Mouse (Mus musculus) embryonic stem cell, embryonic (primary cell): ENCODE measurements around the gene Dynlt1b.
"Not testable (repeated sequence)": the region's sequence is repeated elsewhere in the genome, so short reads cannot be mapped to it uniquely, and the experiment has no call there.

Experiments
- CTCF ChIA-PET, 4 experiments: fragments of 300-600 bp in 2 of 4; fragments of 350-600 bp in 2 of 4; sonication (Branson Sonifier 250); formaldehyde crosslinking; loops; one replicate each; lab custom pipeline; 2022; ENCODE audit warnings: inconsistent platforms in 2 of 4; lab: Charles Lee
- POLR2A ChIA-PET, 4 experiments: fragments of 300-600 bp in 2 of 4; fragments of 350-600 bp in 2 of 4; sonication (Branson Sonifier 250); formaldehyde crosslinking; loops; one replicate each; lab custom pipeline; 2022; ENCODE audit warnings: antibody characterized with exemption in 4 of 4, inconsistent platforms in 1 of 4; lab: Charles Lee

Dynlt1b gene

GRCm38 (mm10) chr17:6421547-6422326, 8.2 kb upstream of the Dynlt1b start:
- CTCF ChIA-PET, POLR2A ChIA-PET: not testable (repeated sequence)

GRCm38 (mm10) chr17:6422370-6422769, 7.5 kb upstream of the Dynlt1b start:
- POLR2A ChIA-PET = not testable (repeated sequence)

GRCm38 (mm10) chr17:6422805-6423204, 7.1 kb upstream of the Dynlt1b start:
- CTCF ChIA-PET = interaction anchor here in 1 of 4 experiments (0.6 kb wide), 1 partner anchor 379 kb away, joined by 3 read pairs; no protein-coding TSS in a partner anchor

More at GRCm38 (mm10) chr17:6422370-6422769, 7.5 kb upstream of the Dynlt1b start:
- CTCF ChIA-PET = interaction anchor here in 1 of 4 experiments (0.6 kb wide), 1 partner anchor 379 kb away, joined by 3 read pairs; no protein-coding TSS in a partner anchor

GRCm38 (mm10) chr17:6424294-6424980, 5.5 kb upstream of the Dynlt1b start:
- POLR2A ChIA-PET, CTCF ChIA-PET: not testable (repeated sequence)

More at GRCm38 (mm10) chr17:6422805-6423204, 7.1 kb upstream of the Dynlt1b start:
- POLR2A ChIA-PET = not testable (repeated sequence)

GRCm38 (mm10) chr17:6425325-6425724, 4.6 kb upstream of the Dynlt1b start:
- POLR2A ChIA-PET, CTCF ChIA-PET: not testable (repeated sequence)

- POLR2A ChIA-PET, CTCF ChIA-PET: not testable (repeated sequence)
Measured at GRCm38 (mm10) chr17:6426869-6427268, 3.0 kb upstream of the Dynlt1b start.

GRCm38 (mm10) chr17:6428926-6429325, 986 bp upstream of the Dynlt1b start:
- POLR2A ChIA-PET = interaction anchor here in 1 of 4 experiments (0.6 kb wide), 1 partner anchor 589 kb away, joined by 4 read pairs; no protein-coding TSS in a partner anchor
- CTCF ChIA-PET = not testable (repeated sequence)

- CTCF ChIA-PET, POLR2A ChIA-PET: not testable (repeated sequence)
Measured at GRCm38 (mm10) chr17:6430410-6431001, 594 bp downstream of the Dynlt1b start.

GRCm38 (mm10) chr17:6432456-6432855, 2.5 kb downstream of the Dynlt1b start:
- POLR2A ChIA-PET, CTCF ChIA-PET: not testable (repeated sequence)

GRCm38 (mm10) chr17:6433691-6434090, 3.8 kb downstream of the Dynlt1b start:
- CTCF ChIA-PET, POLR2A ChIA-PET: not testable (repeated sequence)

- CTCF ChIA-PET, POLR2A ChIA-PET: not testable (repeated sequence)
Measured at GRCm38 (mm10) chr17:6438080-6438479, 8.2 kb downstream of the Dynlt1b start.

GRCm38 (mm10) chr17:6439913-6440312, 10.0 kb downstream of the Dynlt1b start:
- POLR2A ChIA-PET, CTCF ChIA-PET: not testable (repeated sequence)

GRCm38 (mm10) chr17:6440493-6441077, 10.7 kb downstream of the Dynlt1b start:
- CTCF ChIA-PET, POLR2A ChIA-PET: not testable (repeated sequence)

GRCm38 (mm10) chr17:6441254-6441653, 11.3 kb downstream of the Dynlt1b start:
- CTCF ChIA-PET, POLR2A ChIA-PET: not testable (repeated sequence)

- CTCF ChIA-PET, POLR2A ChIA-PET: not testable (repeated sequence)
Measured at GRCm38 (mm10) chr17:6442513-6442912, 12.6 kb downstream of the Dynlt1b start.

- CTCF ChIA-PET, POLR2A ChIA-PET: not testable (repeated sequence)
Measured at GRCm38 (mm10) chr17:6445794-6446587, 16.1 kb downstream of the Dynlt1b start.

- CTCF ChIA-PET, POLR2A ChIA-PET: not testable (repeated sequence)
Measured at GRCm38 (mm10) chr17:6448293-6448692, 18.4 kb downstream of the Dynlt1b start.

GRCm38 (mm10) chr17:6449166-6449565, 19.3 kb downstream of the Dynlt1b start:
- POLR2A ChIA-PET, CTCF ChIA-PET: not testable (repeated sequence)

- POLR2A ChIA-PET, CTCF ChIA-PET: not testable (repeated sequence)
Measured at GRCm38 (mm10) chr17:6451205-6451604, 21.3 kb downstream of the Dynlt1b start.
